Mouse (Mus musculus) naive thymus-derived CD4-positive, alpha-beta T cell, adult 2 months (primary cell): ENCODE results near the gene Plekhm2.

ENCODE experiments used
- DNase-seq: peaks from one replicate; pipeline ENCODE4 v3.0.0-alpha.2; 2011; ENCODE audit warnings: low read depth

Plekhm2 gene

DNA sequence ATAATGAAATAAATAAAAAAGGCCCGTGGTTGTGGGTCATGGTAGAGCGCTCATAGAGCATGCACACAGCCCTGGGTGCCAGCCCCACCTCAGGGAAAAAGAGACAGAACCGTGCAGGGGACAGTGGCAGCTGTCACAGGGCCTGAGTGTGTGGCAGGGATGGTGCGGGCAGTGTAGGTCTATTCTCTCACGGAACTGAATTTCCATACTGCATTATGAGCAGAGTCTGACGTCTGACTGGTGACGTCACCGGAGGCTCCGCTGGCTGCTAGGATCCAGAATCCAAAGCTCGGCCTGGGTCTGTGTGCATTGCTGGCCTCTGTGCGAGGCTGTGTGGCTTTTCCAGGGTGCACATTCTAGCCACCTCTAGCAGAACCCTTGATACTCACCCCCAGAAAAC, 3.8 kb downstream of the Plekhm2 start:
- DNase-seq, result no peak

DNA sequence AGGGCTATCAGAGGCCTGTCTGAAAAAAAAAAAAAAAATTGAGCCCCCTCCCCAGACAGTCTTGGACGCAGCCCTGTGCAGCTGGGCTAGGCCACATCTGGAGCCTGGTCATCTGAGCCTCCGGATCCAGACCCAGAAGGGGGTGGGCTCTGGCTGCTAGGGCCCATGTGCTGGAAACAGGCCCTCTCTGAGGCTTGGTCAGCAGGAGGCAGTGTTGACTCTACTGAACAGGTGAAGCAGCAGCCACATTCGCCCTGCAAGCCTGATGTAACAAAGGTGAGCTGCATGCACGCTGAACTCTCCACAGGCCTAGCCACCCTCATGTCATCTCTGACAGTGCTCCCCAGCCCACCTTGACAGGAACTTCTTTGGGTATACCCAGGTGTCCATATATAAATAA, 5.0 kb downstream of the Plekhm2 start:
- DNase-seq, result peak; percentile 18

DNA sequence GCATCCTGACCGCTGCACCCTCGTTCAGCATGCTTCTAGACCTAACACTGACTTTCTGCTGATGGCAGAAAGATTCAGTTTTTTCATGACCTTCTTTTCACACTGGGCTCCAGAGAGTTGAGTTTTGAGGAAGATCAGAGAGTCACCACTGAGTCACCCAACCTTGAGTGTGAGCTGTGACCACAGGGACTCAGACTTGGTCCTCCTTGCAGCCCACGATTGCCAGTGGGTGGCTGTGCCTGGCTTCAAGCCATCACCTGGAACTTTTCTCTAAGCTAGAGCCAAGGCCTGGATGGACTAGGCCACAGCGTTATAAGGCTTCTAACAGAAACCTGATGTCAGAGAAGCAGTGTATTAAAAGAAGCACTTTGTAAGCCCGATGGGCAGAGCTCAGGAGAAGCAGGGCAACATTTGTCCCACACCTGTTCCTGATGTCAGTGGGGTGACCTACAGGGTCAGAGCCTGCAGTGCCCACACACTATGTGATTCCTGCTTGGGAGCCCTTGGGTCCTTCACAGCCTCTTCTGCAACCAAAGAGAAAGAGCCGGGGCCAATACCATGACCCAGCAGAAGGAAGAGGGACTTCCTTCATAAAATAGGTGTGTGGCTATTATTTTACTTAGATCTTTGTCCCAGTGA, 5.7 kb downstream of the Plekhm2 start:
- no peak for DNase-seq

DNA sequence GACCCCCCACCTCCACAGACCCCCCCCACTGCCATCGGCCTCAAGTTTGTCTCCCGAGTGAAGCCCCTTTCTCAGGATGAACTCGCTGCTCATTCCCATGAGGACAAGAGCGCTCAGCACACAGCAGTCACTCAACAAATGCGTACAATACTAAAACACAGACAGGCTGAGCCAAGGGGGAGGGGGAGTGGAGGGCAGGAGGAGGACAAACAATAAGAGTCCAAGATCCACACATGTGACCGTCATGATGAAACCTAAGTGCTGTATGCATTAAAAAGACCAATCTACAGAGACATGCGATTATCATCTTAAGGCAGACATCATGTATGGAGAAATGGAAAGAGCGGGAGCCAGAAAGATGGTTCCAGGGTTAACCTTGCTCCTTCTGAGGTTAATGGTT, 7.8 kb downstream of the Plekhm2 start:
- no peak for DNase-seq

DNA sequence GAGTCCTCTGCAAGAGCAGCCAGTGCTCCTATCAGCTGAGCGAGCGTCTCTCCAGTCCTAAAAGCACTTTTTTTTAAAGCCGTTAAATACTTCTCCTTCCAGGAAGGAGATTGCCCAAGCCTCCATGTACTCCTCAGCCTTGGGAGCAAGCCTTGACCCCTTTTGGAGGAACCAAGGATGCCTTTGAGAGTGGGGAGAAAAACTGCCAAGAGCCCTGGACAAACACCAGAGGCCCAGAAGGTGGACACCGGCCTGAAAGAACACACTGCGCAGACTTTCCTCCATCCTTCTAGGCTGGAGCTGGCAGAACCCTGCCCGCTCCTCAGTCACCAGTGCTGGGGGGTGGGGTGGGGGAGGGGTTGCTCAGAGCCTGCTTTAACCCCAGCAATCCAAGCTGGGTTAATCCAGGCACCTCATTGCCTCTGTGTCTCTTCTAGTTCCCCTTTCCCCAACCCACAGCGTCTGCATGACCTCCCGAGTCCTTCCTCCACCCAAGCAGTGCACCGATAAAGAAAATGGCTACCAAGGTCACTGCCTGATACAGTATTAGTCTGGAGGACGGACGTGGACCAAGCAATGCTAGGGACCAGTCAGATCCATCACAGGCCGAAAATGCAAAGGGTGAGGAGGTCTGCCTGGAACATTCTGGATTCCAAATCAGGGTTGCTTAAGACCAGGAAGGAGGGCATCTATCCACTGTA, 8.6 kb downstream of the Plekhm2 start:
- DNase-seq, result no peak

DNA sequence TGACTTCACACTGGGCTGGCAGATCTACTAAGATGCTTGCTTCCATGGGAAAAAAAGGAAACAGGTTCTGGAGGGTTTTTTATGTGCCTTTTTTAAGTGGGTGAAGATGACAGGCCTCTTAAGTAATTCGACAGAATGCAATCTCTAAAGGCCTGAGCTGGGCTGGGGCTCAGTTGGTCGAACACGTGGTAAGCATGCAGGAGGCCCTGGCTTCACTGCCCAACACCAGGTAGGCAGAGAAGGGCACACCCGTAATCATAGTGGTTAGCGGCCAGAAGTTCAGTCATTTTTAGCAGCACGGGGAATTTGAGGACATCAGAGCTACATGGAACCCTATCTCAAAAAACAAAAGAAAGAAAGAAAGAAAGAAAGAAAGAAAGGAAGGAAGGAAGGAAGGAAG, 10.2 kb downstream of the Plekhm2 start:
- DNase-seq, result no peak

DNA sequence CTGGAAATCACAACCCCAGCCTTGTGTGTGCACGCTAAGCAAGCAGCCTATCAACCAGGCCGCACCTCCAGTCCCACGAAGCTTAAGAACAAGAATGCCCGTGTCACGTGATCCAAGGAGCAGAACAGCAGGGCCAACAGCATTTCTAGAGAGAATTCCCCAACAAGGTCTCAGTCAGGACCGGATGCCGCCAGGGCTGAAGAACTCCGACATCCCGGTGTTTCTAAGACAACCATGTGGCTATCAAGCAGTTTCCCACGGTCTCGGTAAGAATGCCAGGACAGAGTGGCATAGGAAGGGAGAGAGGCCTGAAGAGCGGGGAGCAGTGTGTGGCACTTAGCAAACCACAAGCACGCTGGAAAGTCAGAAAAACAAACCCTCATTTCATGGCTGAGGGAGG, 10.9 kb downstream of the Plekhm2 start:
- DNase-seq, result no peak

DNA sequence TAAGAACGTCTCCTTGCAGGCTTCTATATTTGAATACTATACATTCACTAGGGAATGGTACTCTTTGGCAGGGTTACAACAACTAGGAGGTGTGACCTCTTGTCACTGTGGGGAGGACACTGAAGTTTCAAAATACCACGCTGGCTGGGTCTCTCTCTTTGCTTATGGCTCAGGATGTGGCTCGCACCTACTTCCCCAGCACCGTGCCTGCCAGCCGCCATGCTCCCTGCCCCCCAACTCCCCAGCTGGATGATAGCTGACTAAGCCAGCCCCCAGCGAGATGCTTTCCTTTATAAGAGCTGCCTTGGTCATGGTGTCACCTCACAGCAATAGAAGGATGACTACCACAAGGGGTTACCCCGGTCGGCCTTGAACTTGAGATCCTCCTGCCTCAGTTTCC, 11.7 kb downstream of the Plekhm2 start:
- no peak for DNase-seq

DNA sequence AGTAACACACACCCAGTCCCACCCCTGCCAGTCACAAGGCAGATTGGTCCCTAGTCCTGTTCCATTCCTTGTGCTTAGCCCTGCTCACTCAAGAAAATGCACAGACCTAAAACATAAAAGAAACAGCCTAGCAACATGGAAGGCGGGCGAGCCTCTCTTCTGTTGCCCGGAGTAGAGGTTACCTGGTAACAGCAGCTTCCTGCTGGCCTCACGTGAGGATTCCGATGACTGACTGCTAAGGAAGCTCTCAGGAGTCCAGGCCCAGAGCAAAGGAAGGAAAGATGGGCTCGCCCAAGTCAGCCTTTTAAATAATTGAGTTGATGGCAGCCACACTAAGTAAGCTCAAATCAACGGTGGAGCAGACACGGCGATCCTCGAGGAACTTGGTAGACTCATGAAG, 12.8 kb downstream of the Plekhm2 start:
- no peak for DNase-seq

DNA sequence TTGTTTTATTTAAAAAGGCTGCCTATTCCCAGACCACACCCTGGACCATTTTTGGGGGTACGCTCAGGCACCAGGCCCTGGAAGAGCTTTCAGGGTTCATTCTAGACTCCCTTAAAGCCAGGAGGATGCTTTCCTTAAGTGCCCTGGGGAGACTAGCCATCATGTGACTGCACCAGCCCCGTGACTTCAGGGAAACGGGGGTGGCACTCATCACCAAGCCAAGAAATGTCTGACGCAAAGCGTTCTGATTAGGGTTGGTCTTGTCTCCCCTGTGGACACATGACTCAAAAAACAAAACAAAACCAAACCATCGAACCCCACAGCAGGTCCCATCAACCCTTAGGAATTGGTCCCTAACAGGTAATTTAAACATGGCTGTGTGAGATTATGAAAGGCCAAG, 13.4 kb downstream of the Plekhm2 start:
- no peak for DNase-seq

DNA sequence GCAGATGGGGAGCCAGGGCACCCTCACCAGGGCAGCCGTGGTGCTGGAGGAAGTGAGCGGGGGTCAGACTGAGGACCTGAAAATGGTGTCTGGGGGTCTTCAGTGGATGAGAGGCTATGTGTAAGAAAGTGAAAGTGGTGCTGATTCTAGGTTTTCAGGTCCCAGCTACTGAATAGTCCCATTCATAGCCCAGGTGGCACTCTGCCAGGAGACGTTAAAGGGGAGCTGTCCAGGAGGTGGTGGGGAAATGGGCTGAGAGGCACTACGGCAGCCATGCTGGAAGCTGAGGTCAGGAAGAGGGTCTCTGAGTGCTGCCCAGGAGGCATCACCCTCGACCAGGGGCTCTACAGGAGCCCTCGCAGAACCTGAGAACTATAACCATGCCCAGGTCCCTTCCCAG, 15.5 kb downstream of the Plekhm2 start:
- no peak for DNase-seq

DNA sequence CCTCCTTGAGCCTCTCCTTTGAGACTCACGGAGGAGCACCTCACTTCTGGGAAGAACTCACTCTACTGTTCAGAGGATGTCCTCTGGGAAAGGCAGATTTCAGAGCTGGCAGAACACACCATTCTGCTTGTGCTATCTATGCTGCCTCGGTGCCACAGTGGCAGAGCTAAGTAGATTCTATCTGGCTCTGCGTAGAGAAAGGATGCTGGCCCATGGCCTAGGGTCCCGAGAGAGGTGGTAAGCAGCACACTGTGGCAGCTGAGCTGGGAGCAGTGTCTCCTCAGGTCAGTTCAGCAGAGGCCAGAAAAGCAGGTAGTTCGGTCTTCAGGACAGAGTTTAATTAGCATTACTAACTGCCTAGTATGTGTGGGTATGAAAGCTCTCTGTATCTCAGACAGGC, 16.4 kb downstream of the Plekhm2 start:
- DNase-seq, result no peak

DNA sequence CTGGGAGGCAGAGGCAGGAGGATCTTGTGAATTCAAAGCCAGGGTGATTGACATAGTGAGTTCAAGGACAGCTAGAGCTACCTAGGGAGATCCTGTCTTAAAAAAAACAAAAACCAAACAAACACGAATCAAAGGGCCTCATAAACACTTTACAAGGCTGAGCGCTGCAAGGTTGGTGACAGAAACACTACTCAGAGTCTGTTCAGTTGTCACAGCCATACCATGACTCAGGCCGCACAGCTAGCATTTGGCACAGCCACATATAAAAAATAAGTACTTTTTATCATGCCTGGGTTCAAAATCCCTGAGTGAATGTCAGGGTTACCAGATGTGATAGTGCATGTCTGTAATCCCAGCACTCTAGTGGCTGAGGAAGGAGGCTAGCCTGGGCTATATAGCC, 17.5 kb downstream of the Plekhm2 start:
- no peak for DNase-seq

DNA sequence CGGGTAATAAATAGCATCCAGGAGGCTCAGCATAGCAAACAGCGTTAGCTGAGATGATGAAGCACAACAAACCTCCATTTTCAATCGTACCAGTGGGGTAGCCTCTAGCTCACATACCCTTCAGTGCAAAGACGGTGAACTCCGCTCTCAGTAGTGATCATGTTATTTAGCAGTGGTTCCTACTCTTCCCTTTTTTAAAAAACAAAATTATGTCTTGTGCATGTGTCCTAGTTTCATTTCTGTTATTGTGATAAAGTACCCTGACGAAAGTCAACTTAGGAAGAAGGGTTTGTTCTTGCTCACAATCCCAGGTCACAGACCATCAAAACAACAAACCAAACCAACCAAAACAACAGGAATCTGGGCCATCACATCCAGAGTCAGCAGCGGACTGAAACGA, 18.7 kb downstream of the Plekhm2 start:
- DNase-seq, result no peak

DNA sequence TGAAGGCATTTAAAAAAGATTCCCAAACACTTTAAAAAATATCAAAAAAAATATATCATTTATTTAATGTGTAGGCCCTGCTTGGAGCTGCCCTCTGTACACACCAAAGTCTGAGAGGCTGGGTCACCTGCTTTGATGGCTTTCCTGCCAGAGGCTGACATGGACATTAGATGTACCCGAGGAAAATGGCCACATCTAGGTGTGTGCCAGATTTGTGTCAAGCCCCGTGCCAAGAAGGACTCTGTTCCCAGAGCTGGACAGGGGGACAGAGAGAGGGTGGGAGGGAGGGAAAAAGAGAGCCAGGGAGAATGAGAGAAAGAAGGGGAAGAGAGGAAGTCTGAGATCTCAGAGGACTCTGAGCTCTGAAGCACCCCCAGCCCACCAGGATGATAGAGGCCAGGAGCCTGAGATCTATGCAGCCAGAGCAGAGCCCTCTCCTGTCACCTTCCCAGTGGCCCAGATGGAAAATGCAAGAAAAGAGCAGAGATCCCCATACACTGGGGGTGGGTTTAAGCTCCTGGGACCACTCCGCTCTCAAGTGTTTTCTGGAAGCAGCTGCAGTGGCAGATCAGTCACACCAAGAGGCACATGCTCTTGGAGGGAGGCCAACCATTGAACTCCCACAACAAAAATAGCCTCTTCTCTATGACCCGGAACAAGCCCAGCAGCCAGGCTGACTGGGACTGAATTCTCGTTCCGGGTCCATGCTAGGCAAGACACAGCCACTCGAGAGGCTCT, 21.4 kb downstream of the Plekhm2 start:
- no peak for DNase-seq

DNA sequence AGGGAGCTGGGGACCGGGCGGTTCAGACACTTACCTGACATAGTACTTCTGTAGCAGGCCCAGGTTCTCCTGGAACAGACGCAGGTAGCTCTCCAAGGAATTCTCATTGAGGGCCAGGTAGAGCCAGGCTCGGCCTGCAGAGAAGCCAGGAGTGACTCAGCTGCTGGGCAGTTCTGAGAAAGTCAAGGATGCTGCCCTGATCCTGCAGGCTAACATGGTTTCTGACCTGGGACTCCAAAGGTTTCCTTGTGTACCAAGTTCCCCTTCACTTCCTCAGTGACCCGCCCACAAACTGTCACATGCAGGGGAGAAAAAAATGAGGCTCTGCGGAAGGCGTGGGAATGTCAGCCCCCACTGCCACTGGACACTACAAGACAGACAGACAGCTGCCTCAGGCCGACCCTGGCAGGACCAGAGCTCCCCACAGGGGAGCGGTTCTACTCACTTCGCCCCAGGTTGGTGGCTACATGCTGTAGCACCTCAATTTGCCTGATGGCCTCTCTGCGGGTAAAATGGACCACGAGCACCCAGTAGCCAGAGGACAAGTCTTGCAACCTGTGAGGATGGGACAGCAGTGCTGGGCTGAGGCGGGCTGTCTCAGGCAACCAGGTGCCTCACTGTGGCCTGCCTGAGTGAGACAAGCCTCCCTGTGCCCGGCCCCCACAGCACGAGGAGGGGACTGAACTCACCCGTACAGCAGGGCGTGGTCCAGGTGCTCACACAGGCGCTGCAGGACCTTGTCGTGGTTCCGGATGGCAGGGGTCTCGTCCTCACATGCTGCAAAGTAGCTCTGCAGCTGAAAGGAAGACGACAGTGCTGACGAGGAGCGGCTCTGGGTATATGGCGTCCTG, 22.5 kb downstream of the Plekhm2 start:
- no peak for DNase-seq

DNA sequence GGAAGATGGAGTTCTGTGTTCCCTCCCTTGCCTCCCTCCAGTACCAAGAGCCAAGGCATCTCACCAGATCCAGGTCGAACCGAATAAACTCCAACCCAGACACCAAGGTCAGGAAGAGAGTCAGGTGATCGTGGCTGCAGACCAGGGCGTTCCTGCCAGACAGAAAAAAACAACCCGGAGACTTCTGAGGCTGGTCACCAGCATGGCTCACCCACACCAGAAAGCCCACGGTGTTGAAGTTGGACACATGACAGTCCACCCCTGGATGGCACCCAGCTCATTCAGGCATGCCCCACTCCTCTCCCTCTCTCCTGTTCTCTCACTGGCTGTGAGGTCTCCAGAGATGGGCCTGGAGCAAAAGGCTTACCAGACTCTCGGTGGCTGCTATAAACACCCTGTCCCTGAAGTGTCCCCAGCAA, 23.3 kb downstream of the Plekhm2 start:
- DNase-seq, result no peak

DNA sequence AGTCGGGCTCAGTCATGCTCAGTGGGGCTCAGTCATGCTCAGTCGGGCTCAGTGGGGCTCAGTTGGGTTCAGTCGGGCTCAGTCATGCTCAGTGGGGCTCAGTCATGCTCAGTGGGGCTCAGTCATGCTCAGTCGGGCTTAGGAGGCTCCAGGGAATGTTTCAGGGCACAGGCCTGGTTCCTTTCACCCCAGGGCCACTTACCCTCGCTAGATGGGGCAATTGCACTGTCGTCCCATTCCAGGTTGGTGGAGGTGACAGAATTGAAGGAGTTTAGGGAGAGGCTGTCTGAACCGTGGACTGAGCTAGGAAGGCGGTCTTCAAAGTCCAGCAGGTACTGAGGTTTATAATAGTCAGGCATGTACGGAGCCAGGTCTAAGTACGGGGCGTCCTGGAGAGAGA, 25.2 kb downstream of the Plekhm2 start:
- DNase-seq, result no peak

DNA sequence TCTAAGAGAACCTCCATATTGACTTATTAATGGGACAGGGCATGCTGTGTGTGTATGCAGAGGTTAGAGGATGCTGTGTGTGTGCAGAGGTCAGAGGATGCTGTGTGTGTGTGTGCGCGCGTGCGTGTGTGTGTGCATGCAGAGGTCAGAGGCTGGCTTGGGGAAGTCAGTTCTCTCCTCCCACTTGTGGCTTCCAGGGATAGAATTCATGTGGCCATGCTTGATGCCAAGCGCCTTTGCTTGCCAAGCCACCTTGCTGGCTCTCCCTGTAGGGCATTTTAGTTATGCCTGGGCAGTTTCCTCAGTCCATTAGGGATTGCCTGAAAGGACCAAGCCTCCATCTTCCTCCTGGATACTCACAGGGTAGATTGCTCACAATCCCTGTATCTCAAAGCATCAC, 28.0 kb downstream of the Plekhm2 start:
- no peak for DNase-seq

DNA sequence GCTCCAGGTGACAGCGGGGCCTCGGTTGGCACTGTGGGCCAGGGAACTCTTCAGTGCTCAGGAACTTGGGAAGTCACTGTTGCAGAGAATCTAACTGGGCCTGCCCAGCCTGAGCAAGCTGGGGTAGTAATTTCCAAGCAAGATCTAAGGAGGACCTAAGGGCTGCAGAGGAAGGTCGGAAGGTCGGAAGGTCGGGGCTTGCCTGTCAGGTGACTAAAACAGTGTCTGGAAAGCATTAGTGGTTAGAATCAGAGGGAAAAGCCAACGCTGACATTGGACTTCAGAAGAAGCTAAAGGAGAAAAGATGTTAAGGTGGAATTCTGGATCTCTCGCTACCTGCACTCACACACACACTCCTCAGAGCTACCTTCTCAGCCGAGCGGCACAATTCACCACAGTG, 28.7 kb downstream of the Plekhm2 start:
- DNase-seq, result no peak

DNA sequence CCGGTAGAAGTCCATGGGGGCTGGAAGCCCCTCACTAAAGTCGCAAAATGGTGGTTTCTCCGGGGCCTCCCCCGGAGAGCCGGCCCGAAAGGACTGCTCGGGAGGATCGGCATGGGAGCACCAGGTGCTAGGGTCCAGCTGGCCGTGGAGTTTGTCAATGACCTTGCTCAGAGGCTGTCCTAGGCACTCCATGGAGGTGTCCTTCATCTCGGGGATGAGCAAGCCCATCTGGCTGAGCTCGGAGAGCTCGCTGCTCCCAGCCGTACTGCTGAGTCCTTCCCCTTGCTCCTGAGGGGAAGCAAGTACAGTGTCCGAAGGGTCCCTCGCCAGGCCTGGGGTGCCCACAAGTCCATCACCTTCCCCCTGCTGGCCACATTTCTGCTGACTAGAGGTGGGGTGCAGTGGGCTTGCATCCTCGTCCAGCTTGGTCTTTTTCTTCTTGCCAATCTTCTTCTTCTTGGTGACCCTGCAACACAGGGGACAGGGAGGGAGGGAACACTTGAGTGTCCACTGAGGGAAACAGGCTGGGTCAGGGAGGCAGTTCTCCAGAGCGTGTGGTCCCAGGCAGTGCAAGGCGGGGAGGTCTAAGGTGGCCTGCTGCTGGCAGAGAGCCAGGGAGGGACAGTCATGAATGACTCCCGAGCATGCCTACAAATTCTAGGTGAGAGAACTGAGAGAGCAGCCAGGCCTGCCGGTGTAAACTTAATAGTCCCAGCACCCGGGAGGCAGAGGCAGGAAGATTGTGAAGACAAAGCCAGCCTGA, 32.4 kb downstream of the Plekhm2 start:
- DNase-seq, result no peak

DNA sequence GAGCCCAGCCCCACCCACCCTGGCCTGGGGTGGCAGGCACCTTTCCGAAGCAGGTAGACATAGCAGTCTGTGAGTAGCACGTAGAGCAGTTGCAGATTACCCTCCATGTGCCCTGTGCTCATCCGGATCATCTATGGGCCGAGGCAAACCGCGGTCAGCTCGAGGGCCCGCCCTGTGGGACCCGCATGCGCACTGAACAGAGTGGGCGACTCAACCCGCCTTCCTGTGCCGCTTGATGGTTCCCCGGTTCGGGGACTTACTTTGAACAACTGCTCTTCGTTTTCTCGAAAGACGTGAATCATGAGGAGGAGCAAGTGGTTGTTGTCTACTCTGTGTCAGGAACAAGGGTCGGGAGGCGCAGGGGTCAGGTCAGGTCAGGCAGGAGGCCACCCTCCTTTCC, 33.4 kb downstream of the Plekhm2 start:
- no peak for DNase-seq
